Mouse (Mus musculus) brain, embryonic 14.5 days (tissue): ENCODE measurements at regions not wholly inside any gene's neighbourhood (a gene's known extent, or its start where the extent isn't known, plus 50 kb on each side); places are given as distances from the start of the nearest gene placed in this dataset.

Experiments
- DNase-seq: peaks from one replicate; pipeline ENCODE4 v3.0.0-alpha.2; 2011; ENCODE audit warnings: low read depth
- CTCF ChIP-seq: fragments of 200-500 bp; IDR thresholded peaks from 2 replicates; pipeline ENCODE4 v1.5.1; 2012; ENCODE audit warnings: inconsistent platforms, mild to moderate bottlenecking, moderate library complexity, borderline replicate concordance; ENCODE audit not compliant: insufficient read depth, insufficient read length; ENCODE audit errors: extremely low read depth
- POLR2A ChIP-seq: fragments of 200-500 bp; IDR thresholded peaks from 2 replicates; pipeline ENCODE4 v1.6.1; 2012; ENCODE audit warnings: mild to moderate bottlenecking, inconsistent platforms, borderline replicate concordance; ENCODE audit not compliant: poor library complexity, insufficient read depth, insufficient read length, severe bottlenecking; ENCODE audit errors: extremely low read depth

GRCm38 (mm10) chr17:68177835-68178234, 95.8 kb upstream of the L3mbtl4 start:
- TF ChIP-seq POLR2A (no peak), CTCF (peak; percentile 48; the same call in 1 of the 2 replicates)
- peak; percentile 66 for DNase-seq

GRCm38 (mm10) chr17:68185385-68185784, 88.2 kb upstream of the L3mbtl4 start:
- TF ChIP-seq POLR2A (no peak), CTCF (no peak)
- no peak for DNase-seq

GRCm38 (mm10) chr17:68189888-68190287, 83.7 kb upstream of the L3mbtl4 start:
- no peak for DNase-seq
- TF ChIP-seq CTCF (no peak), POLR2A (no peak)

GRCm38 (mm10) chr17:68205545-68205944, 68.1 kb upstream of the L3mbtl4 start:
- TF ChIP-seq POLR2A (no peak), CTCF (no peak)
- DNase-seq: peak; percentile 9

- DNase-seq: peak; percentile 50
- TF ChIP-seq POLR2A: no peak
- TF ChIP-seq CTCF: no peak
Measured at GRCm38 (mm10) chr17:68208837-68209236, 64.8 kb upstream of the L3mbtl4 start.

GRCm38 (mm10) chr17:68210313-68211254, 63.0 kb upstream of the L3mbtl4 start:
- DNase-seq: peak; percentile 86
- TF ChIP-seq POLR2A: no peak
- TF ChIP-seq CTCF: no peak

GRCm38 (mm10) chr17:68218246-68218645, 55.4 kb upstream of the L3mbtl4 start:
- TF ChIP-seq POLR2A: no peak
- TF ChIP-seq CTCF: no peak
- no peak for DNase-seq

GRCm38 (mm10) chr17:68223170-68223569, 50.4 kb upstream of the L3mbtl4 start:
- TF ChIP-seq CTCF (no peak), POLR2A (no peak)
- no peak for DNase-seq
